Mouse (Mus musculus) embryonic facial prominence, embryonic 15.5 days (tissue): ENCODE data around the gene Thyn1. TPM values are rescaled to one million over a fixed set of nuclear protein-coding genes. Genes with fewer than 3 reads are reported as not detected.

ENCODE experiments used
- ATAC-seq: fragments of 200-750 bp; cut with Nextera tagmentation; 2 replicates; pipeline ENCODE4 v1.8.0; 2017; ENCODE audit warnings: low read depth, moderate TSS enrichment; ENCODE audit not compliant: insufficient number of reproducible peaks, low FRiP score, low TSS enrichment
- H3K27ac ChIP-seq: fragments of 300-500 bp; sonication (generic); replicated peaks from 2 replicates; pipeline ENCODE4 v1.5.1; 2015; ENCODE audit warnings: mild to moderate bottlenecking, inconsistent platforms
- H3K27me3 ChIP-seq: fragments of 300-500 bp; sonication (generic); 2 replicates; pipeline ENCODE4 v1.6.1; 2015; ENCODE audit warnings: inconsistent platforms
- H3K36me3 ChIP-seq: fragments of 300-500 bp; sonication (generic); 2 replicates; pipeline ENCODE4 v1.6.1; 2015; ENCODE audit warnings: mild to moderate bottlenecking, inconsistent platforms
- H3K4me1 ChIP-seq: fragments of 300-500 bp; sonication (generic); 2 replicates; pipeline ENCODE4 v1.6.1; 2015; ENCODE audit warnings: inconsistent platforms
- H3K4me2 ChIP-seq: fragments of 300-500 bp; sonication (generic); replicated peaks from 2 replicates; pipeline ENCODE4 v1.6.1; 2015; ENCODE audit warnings: mild to moderate bottlenecking, inconsistent platforms
- H3K4me3 ChIP-seq: fragments of 300-500 bp; sonication (generic); replicated peaks from 2 replicates; pipeline ENCODE4 v1.5.1; 2015; ENCODE audit warnings: mild to moderate bottlenecking, inconsistent platforms
- H3K9ac ChIP-seq: fragments of 300-500 bp; sonication (generic); 2 replicates; pipeline ENCODE4 v1.6.1; 2015; ENCODE audit warnings: inconsistent platforms
- H3K9me3 ChIP-seq: fragments of 300-500 bp; sonication (generic); replicated peaks from 2 replicates; pipeline ENCODE4 v1.6.1; 2016; ENCODE audit warnings: inconsistent platforms
- WGBS: fragments of 180-500 bp; shearing (Covaris S2); methylation state at CpG from one replicate; pipeline ENCODE4 v1.1.7; 2015; 5-methylcytosine and 5-hydroxymethylcytosine counted together
- polyA plus RNA-seq: library from polyadenylated mRNA; unstranded; fragments of >200 nt; fragmentation: Nextera tagmentation; extraction: Ambion mirVana; gene quantifications from 2 replicates; pipeline ENCODE4 v1.2.1, GENCODE M21; 2015

Thyn1 gene
- 111 and 113 TPM in 2 replicates for polyA plus RNA-seq

DNA sequence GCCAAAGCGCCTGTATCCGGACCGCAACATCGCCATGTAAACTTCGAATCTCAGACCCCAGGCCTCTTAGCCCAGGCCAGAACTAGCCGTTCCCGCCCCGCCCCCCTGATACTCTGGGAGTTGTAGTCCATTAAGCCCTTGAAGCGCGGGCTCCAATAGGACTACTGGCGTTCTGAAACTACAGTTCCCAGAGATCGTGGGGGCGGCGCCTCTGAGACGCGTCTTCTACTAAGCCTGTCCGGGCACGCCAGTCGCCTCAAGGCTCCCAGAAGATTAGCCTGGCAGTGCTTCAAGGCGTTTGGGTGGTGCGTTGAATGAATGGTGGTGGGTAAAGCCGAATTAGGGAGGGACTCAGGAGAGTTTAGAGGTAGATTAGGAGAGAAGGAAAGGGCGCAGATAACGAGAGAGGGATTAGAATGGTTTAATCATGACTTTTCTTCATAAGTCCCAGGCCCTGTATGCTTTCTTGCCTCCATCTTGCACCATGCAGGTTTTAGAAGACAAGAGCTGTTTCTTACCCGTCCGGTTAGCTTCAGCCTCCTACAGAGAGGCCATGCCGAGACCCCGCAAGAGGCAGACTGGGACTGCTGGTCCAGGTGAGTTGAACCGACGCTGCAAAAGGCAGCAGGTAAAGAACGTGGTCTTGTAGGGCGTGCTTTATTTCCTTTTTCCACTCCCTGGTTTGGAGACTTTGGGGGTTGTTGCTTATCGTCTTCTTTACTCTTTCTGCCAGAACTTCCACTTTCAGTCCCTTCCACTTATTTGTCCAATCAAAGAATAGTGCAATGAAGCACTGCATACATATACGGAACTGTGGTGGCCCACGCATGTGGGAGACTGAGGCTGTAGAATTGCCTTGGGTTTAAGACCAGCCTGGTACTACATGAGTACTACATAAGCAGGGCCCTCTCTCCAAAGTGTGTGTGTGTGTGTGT is at the start of gene Thyn1, which contains the start of gene Acad8:
TSS of gene Thyn1 (plus strand) at position 250 of the 935 bp plus-strand sequence.
TSS of gene Acad8 (minus strand) at position 106 of the 935 bp plus-strand sequence.
- peak within 1 kb of the TSS; percentile 59 for H3K4me2 ChIP-seq
- H3K4me1 ChIP-seq, result peaks cover 15% of the 10 kb centered on the region
- ATAC-seq, result peak; percentile 99
- H3K27ac ChIP-seq, result peak within 1 kb of the TSS; percentile 86
- under 1% methylated on average over 35 of the region's 35 CpGs for WGBS
- peaks cover 17% of the 10 kb centered on the region for H3K36me3 ChIP-seq
- no peaks in the 10 kb centered on the region for H3K9me3 ChIP-seq
- no peaks in the 10 kb centered on the region for H3K27me3 ChIP-seq
- peak within 1 kb of the TSS; percentile 75 for H3K4me3 ChIP-seq
- H3K9ac ChIP-seq, result peak within 1 kb of the TSS; percentile 87

DNA sequence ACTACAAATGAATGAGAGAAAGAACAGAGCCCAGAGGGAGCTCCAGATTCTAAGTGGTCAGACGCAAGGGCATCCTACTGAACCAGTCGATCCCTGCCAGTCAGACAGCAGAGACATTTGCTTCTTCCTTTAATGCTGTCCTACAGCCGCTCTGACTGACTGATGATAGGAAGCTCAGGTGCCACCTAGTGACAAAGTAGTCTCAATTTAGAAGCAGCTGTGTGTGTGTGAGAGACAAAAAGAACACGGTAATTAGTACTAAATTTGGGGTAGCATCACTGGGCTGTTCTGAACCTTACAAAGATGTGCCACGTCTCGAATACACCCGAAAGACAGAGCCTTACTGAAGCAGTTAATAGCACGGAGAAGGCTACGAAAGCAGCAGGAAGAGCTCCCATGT is 21.8 kb upstream of the Thyn1 start:
- H3K27ac ChIP-seq, result no peak overlapping the region
- peaks cover 58% of the 10 kb centered on the region for H3K36me3 ChIP-seq
- H3K4me3 ChIP-seq, result no peak overlapping the region
- H3K4me2 ChIP-seq, result no peak overlapping the region
- WGBS, result 87% methylated on average over 9 of the region's 9 CpGs
- H3K27me3 ChIP-seq, result no peaks in the 10 kb centered on the region
- no peak for ATAC-seq
- H3K9me3 ChIP-seq, result no peaks in the 10 kb centered on the region
- no peaks in the 10 kb centered on the region for H3K4me1 ChIP-seq
- no peak overlapping the region for H3K9ac ChIP-seq

DNA sequence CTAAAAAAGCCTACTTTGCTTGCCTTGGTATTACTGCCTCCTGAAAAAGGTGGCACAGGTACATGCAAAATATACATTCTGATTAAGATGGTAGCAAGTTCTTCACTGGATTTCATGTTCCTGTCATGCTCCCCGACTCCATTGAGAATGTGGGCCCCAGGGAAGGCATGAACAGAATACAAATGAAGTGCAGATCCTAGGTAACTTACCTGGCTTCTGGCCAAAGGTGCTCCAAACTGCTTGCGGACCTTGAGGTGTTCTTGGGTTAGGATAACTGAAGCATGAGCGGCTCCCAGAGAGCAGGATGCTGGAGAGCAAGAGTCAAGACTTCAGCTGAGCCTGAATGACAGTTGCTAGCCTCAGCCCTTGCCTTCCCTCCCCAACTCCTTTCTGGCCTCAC is 20.7 kb upstream of the Thyn1 start:
- Histone ChIP-seq H3K9me3 (no peaks in the 10 kb centered on the region), H3K4me2 (no peak overlapping the region), H3K27ac (no peak overlapping the region), H3K9ac (no peak overlapping the region), H3K4me1 (no peaks in the 10 kb centered on the region), H3K36me3 (peaks cover 56% of the 10 kb centered on the region), H3K27me3 (no peaks in the 10 kb centered on the region), H3K4me3 (no peak overlapping the region)
- WGBS, result 92% methylated on average over 3 of the region's 3 CpGs
- ATAC-seq, result no peak

DNA sequence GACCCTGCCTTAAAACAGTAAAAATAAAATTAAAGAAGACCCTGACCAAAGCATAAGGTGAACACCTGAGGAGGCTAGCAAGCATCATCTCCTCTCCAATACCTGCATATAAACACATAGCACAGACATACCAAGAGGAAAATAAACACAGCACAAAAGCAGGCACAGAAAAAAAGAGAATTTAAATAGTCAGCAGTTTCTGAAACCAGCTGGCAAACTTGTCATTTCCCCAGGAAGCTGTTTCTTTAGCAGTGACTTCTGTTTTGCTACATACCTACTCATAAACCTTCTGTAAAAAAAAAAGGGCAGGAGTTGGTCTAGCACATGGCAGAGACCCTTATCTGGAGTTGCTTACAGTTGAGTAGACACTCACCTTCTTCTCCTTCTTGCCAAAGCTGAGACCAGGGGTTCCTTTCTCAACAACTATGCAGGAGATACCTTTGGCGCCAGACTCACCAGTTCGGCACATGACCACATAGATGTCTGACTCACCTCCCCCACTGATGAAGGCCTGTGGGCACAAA is 14.4 kb upstream of the Thyn1 start:
- no peak overlapping the region for H3K4me3 ChIP-seq
- H3K27ac ChIP-seq, result no peak overlapping the region
- H3K36me3 ChIP-seq, result peaks cover 58% of the 10 kb centered on the region
- no peaks in the 10 kb centered on the region for H3K4me1 ChIP-seq
- H3K9me3 ChIP-seq, result no peaks in the 10 kb centered on the region
- H3K4me2 ChIP-seq, result no peak overlapping the region
- H3K27me3 ChIP-seq, result no peaks in the 10 kb centered on the region
- ATAC-seq, result no peak
- H3K9ac ChIP-seq, result no peak overlapping the region
- 93% methylated on average over 2 of the region's 2 CpGs for WGBS

DNA sequence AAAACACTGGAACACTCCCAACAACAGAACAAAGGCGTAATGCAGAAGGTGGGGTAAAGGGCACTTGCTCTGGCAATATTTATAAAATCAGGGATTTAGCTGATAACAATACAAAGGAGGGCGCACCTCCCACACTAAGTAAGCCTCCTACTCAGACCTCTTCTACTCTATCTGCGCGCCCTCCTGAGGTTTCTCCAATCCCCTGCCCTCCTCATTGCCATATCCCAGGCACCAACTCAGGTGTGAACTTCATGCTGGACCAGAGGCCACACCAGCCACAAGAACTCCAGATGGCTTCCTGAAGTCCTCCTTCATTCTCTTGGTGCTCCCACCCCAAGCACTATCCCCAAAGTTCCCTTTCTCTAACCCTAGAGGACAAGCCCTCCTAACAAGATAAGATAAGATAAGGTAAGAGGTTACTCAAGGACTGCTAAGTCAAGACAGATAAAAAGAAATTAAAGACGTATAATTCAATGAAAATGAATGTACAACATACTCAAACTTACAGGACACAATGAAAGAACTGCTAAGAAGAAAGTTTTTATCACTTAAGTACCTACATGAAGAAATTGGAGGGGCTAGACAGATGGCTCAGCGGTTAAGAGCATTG is 13.7 kb upstream of the Thyn1 start:
- Histone ChIP-seq H3K27me3 (no peaks in the 10 kb centered on the region), H3K4me1 (no peaks in the 10 kb centered on the region), H3K4me3 (no peak overlapping the region), H3K36me3 (peaks cover 59% of the 10 kb centered on the region), H3K4me2 (no peak overlapping the region), H3K9ac (no peak overlapping the region), H3K27ac (no peak overlapping the region), H3K9me3 (no peaks in the 10 kb centered on the region)
- WGBS, result 96% methylated on average over 6 of the region's 6 CpGs
- no peak for ATAC-seq

DNA sequence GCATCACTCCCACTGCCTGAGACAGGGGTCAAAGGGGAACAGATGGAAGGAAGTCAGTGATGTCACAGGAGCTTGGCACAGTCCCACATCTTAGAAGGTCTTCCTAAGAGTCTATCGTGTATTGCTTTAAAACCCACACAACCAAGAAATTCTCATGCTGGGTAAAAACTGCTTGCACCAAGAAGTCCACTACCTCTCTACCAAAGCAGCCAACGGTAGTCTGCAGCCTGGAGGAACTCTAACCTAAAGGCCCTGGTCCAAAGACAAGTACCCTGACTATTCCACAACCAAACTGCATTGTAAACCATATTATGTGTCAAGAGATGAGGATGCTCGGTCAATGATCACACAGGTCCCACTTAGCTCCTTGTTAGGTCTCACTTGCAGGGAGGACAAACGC is 9.3 kb upstream of the Thyn1 start:
- no peaks in the 10 kb centered on the region for H3K27me3 ChIP-seq
- no peak overlapping the region for H3K27ac ChIP-seq
- H3K9ac ChIP-seq, result no peak overlapping the region
- H3K4me2 ChIP-seq, result no peak overlapping the region
- H3K36me3 ChIP-seq, result peaks cover 59% of the 10 kb centered on the region
- ATAC-seq, result no peak
- no peaks in the 10 kb centered on the region for H3K4me1 ChIP-seq
- H3K4me3 ChIP-seq, result no peak overlapping the region
- 91% methylated on average over 4 of the region's 4 CpGs for WGBS
- no peaks in the 10 kb centered on the region for H3K9me3 ChIP-seq

DNA sequence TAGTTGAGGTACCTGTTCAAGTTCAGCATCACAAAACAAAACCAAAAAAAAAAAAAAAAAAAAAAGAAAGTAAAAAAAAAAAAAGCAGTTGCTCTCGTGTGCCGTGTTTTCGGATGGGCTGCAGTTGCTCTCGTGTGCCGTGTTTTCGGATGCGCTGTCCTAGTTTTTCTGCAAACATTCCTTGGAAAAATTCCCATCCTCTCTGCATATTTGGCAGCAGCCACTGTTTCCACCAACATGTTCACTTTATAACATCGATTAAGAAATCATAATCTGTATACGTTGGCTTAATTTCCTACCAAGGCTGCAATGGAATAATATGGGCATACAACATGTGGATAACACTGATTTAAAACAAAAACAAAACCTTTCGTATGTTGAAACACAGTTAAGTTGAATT is 6.4 kb upstream of the Thyn1 start:
- no peak for ATAC-seq
- WGBS, result 81% methylated on average over 10 of the region's 10 CpGs
- H3K4me3 ChIP-seq, result no peak overlapping the region
- H3K9me3 ChIP-seq, result no peaks in the 10 kb centered on the region
- H3K27me3 ChIP-seq, result no peaks in the 10 kb centered on the region
- H3K27ac ChIP-seq, result no peak overlapping the region
- H3K36me3 ChIP-seq, result peaks cover 42% of the 10 kb centered on the region
- no peak overlapping the region for H3K9ac ChIP-seq
- H3K4me2 ChIP-seq, result no peak overlapping the region
- H3K4me1 ChIP-seq, result 0 out of 2 replicates have a peak, but pooled peaks cover 2% of the 10 kb centered on the region

DNA sequence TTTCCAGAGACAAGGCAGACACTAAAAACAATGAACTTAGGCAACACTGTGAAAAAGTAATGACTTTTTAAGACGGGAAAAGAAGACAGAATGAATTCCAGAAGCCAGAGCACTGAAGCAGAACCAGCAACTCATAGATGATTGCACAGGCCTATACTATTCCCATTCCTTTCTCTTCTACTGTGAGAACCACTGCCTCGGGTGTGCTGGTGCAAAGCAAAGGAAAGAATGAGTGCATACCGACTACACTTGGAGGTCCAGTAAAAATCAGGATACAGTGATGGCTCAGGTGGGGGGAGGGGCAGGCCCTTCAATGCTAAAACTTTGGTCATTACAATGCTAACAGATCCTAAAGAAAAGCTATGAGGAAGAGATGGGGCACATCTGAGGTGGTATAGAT is 5.6 kb upstream of the Thyn1 start:
- H3K9ac ChIP-seq, result no peak overlapping the region
- no peak overlapping the region for H3K4me2 ChIP-seq
- no peaks in the 10 kb centered on the region for H3K27me3 ChIP-seq
- H3K4me3 ChIP-seq, result no peak overlapping the region
- no peak for ATAC-seq
- 0 out of 2 replicates have a peak, but pooled peaks cover 4% of the 10 kb centered on the region for H3K4me1 ChIP-seq
- no peaks in the 10 kb centered on the region for H3K9me3 ChIP-seq
- WGBS, result 70% methylated on average over 3 of the region's 3 CpGs
- peaks cover 37% of the 10 kb centered on the region for H3K36me3 ChIP-seq
- H3K27ac ChIP-seq, result no peak overlapping the region

DNA sequence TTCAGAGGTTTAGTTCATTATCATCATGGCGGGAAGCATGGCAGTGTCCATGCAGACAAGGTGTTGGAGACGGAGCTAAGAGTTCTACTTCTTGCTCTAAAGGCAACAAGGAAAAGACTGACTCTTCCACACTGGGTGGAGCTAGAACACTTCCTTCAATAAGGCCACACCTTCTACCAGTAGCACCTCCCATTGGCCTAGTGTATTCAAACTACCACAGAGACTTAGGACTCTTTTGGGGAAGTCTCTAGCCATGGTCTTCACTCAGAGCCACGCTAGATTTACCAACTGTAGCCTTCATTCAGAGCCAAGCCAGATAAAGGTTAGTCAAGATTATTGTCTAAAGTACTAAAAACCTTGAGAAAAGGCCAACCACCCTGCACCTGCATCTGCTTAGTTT is 2.4 kb upstream of the Thyn1 start:
- H3K4me2 ChIP-seq, result no peak overlapping the region
- ATAC-seq, result no peak
- H3K27me3 ChIP-seq, result no peaks in the 10 kb centered on the region
- H3K4me3 ChIP-seq, result no peak overlapping the region
- H3K36me3 ChIP-seq, result peaks cover 5% of the 10 kb centered on the region; the same call in 1 of the 2 replicates
- no peaks in the 10 kb centered on the region for H3K9me3 ChIP-seq
- WGBS, result 89% methylated on average over 3 of the region's 3 CpGs
- H3K9ac ChIP-seq, result no peak overlapping the region
- H3K27ac ChIP-seq, result no peak overlapping the region
- H3K4me1 ChIP-seq, result peaks cover 15% of the 10 kb centered on the region

DNA sequence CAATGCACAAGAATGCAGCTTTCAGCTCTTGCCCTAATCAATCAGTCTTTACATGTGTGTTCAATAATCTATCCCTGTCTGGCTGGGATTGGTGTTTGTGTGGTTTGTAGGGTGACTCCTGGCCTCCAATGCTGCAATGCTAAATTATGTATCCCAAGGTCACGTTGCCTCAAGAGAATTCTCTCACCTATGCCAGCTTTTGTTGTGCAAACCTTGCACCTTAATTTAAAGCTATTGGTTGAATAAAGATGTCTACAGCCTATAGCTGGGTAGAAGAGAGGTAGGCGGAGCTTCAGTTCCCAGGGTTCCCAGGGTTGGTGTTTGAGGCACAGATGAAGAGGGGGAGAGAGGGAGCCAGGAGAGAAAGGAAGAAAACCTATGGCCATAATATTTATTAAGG is 2.0 kb upstream of the Thyn1 start:
- 88% methylated on average over 2 of the region's 2 CpGs for WGBS
- H3K9ac ChIP-seq, result no peak overlapping the region
- H3K27me3 ChIP-seq, result no peaks in the 10 kb centered on the region
- no peak overlapping the region for H3K4me3 ChIP-seq
- H3K4me2 ChIP-seq, result no peak overlapping the region
- no peak overlapping the region for H3K27ac ChIP-seq
- ATAC-seq, result no peak
- H3K4me1 ChIP-seq, result peaks cover 15% of the 10 kb centered on the region
- H3K9me3 ChIP-seq, result no peaks in the 10 kb centered on the region
- 0 out of 2 replicates have a peak, but pooled peaks cover under 1% of the 10 kb centered on the region for H3K36me3 ChIP-seq
